Mouse (Mus musculus) hindbrain, embryonic 16.5 days (tissue): ENCODE measurements around the gene Hivep2. TPM values are rescaled to one million over a fixed set of nuclear protein-coding genes. Genes with fewer than 3 reads are reported as not detected.

Source experiments
- ATAC-seq: fragments of 200-750 bp; cut with Nextera tagmentation; 2 replicates; pipeline ENCODE4 v1.8.0; 2017; ENCODE audit warnings: moderate TSS enrichment, moderate library complexity
- H3K27ac ChIP-seq: fragments of 300-500 bp; sonication (generic); 2 replicates; pipeline ENCODE4 v1.5.1; 2014; ENCODE audit warnings: low read depth, mild to moderate bottlenecking, control low read depth, low read length, moderate library complexity
- H3K27me3 ChIP-seq: fragments of 300-500 bp; sonication (generic); replicated peaks from 2 replicates; pipeline ENCODE4 v1.6.1; 2014; ENCODE audit warnings: low read length; ENCODE audit not compliant: control insufficient read depth, insufficient read depth
- H3K36me3 ChIP-seq: fragments of 300-500 bp; sonication (generic); 2 replicates; pipeline ENCODE4 v1.6.1; 2014; ENCODE audit warnings: mild to moderate bottlenecking, low read length, moderate library complexity, mixed read lengths; ENCODE audit not compliant: control insufficient read depth, insufficient read depth
- H3K4me1 ChIP-seq: fragments of 300-500 bp; sonication (generic); 2 replicates; pipeline ENCODE4 v1.6.1; 2014; ENCODE audit warnings: low read depth, low read length; ENCODE audit not compliant: control insufficient read depth, insufficient read depth
- H3K4me2 ChIP-seq: fragments of 300-500 bp; sonication (generic); 2 replicates; pipeline ENCODE4 v1.6.1; 2014; ENCODE audit warnings: mild to moderate bottlenecking, low read length, control low read depth, moderate library complexity
- H3K4me3 ChIP-seq: fragments of 300-500 bp; sonication (generic); 2 replicates; pipeline ENCODE4 v1.5.1; 2014; ENCODE audit warnings: mild to moderate bottlenecking, low read length, control low read depth, moderate library complexity
- H3K9ac ChIP-seq: fragments of 300-500 bp; sonication (generic); 2 replicates; pipeline ENCODE4 v1.6.1; 2014; ENCODE audit warnings: low read depth, mild to moderate bottlenecking, control low read depth, low read length, moderate library complexity
- H3K9me3 ChIP-seq: fragments of 300-500 bp; sonication (generic); 2 replicates; pipeline ENCODE4 v1.6.1; 2014; ENCODE audit warnings: mild to moderate bottlenecking, low read length, moderate library complexity; ENCODE audit not compliant: control insufficient read depth
- WGBS: fragments of 180-500 bp; shearing (Covaris S2); extraction: QIAGEN DNeasy Blood & Tissue Kit; methylation state at CpG from one replicate; pipeline ENCODE4 v1.1.7; 2014; 5-methylcytosine and 5-hydroxymethylcytosine counted together
- polyA plus RNA-seq: library from polyadenylated mRNA; unstranded; fragments of >200 nt; fragmentation: Nextera tagmentation; extraction: Ambion mirVana; gene quantifications from 2 replicates; pipeline ENCODE4 v1.2.1, GENCODE M21; 2015

Hivep2 gene
- polyA plus RNA-seq, 1 experiment from 2014 or later = 12.5 TPM

- Histone ChIP-seq H3K9ac (no peak overlapping the region), H3K27ac (no peak overlapping the region), H3K4me2 (no peak overlapping the region), H3K36me3 (peaks cover 29% of the 10 kb centered on the region), H3K4me3 (no peak overlapping the region), H3K4me1 (no peaks in the 10 kb centered on the region), H3K27me3 (no peaks in the 10 kb centered on the region), H3K9me3 (no peaks in the 10 kb centered on the region)
- no peak for ATAC-seq
- 89% methylated on average over 3 of the region's 3 CpGs for WGBS
Observed at GRCm38 (mm10) chr10:14144840-14145239, 179.0 kb downstream of the Hivep2 start.

DNA sequence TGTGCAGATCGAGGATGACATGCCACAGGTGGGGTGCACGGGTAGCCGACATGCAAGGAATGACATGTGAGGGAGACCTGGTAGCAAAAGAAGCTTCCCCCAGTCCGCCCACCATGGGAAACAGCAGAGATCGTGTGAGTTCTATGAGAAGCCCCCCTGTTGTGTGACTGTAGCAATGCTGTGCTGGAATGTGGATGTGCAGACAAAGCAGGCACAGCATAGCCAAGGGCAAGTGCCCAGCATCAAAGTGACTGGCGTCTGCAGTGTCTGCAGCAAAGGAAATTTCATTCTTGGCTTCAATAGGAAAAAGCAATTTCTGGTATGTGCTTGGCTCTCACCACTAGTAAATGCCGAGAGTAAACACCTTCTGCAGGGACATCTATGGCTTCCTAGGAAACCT, 199.0 kb downstream of the Hivep2 start:
- H3K36me3 ChIP-seq = no peaks in the 10 kb centered on the region
- no peaks in the 10 kb centered on the region for H3K9me3 ChIP-seq
- no peaks in the 10 kb centered on the region for H3K27me3 ChIP-seq
- H3K4me1 ChIP-seq = no peaks in the 10 kb centered on the region
- H3K4me3 ChIP-seq = no peak overlapping the region
- H3K27ac ChIP-seq = no peak overlapping the region
- no peak overlapping the region for H3K9ac ChIP-seq
- WGBS = 37% methylated on average over 7 of the region's 7 CpGs
- peak; percentile 40; the same call in 1 of the 2 replicates for ATAC-seq
- H3K4me2 ChIP-seq = no peak overlapping the region

GRCm38 (mm10) chr10:14168197-14168844, 202.4 kb downstream of the Hivep2 start:
- no peak for ATAC-seq
- 82% methylated on average over 6 of the region's 6 CpGs for WGBS
- Histone ChIP-seq H3K27ac (no peak overlapping the region), H3K9ac (no peak overlapping the region), H3K4me1 (no peaks in the 10 kb centered on the region), H3K4me2 (no peak overlapping the region), H3K36me3 (no peaks in the 10 kb centered on the region), H3K27me3 (no peaks in the 10 kb centered on the region), H3K9me3 (no peaks in the 10 kb centered on the region), H3K4me3 (no peak overlapping the region)

DNA sequence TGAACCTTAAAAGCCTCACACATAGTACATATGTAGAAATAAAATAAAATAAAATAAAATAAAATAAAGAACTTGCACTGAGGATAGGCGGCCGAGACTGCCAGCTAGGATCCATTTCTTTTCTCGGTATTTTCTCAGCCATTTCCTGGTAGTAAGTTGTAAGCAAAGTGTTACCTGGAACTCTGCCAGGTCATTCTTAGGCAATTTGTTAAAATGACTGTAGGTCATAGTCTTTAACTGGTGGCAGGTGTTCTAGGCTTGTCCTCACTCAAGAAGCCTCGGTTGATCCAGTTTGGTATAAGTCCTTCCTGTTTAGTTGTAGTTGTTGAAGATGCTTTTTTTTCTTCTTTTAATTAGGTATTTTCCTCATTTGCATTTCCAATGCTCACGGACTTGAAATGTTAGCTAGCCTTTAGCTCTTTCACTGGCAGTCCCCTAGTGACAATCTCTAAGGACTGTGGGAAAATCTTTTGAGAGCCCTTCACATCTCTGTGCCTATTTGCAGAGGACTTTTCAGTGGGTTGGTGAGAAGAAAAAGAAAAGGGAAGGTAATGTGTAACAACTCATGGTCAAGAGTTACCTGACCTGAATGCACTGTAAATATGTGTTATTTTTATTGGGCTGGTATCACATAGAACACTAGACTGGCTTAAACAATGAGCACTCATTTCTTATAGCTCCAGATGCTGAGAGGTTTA, 203.1 kb downstream of the Hivep2 start:
- 66% methylated on average over 5 of the region's 5 CpGs for WGBS
- H3K9me3 ChIP-seq = no peaks in the 10 kb centered on the region
- no peak overlapping the region for H3K27ac ChIP-seq
- H3K4me3 ChIP-seq = no peak overlapping the region
- ATAC-seq = no peak
- no peaks in the 10 kb centered on the region for H3K36me3 ChIP-seq
- no peak overlapping the region for H3K9ac ChIP-seq
- no peaks in the 10 kb centered on the region for H3K4me1 ChIP-seq
- H3K27me3 ChIP-seq = no peaks in the 10 kb centered on the region
- H3K4me2 ChIP-seq = no peak overlapping the region

DNA sequence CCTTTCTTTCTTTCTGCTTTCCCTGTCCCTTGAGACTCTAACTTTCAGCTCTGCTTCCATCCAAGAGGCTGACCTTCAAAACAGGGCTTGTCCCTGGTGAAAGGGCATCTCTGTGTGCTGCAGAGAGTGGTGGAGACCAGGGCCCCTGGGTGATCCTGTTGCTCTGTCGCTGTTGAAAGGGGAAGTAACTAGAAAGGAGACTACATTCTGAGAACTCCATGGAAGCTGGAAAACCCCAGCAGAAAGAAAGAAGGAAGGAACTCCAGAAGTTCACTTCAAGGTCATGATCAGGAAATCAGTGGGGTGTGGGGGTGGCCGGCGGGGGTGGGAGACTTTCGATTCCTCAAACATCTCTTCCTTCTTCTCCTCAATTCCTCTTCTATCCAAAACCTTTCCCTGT, 208.2 kb downstream of the Hivep2 start:
- no peak overlapping the region for H3K4me2 ChIP-seq
- H3K9ac ChIP-seq = no peak overlapping the region
- H3K4me3 ChIP-seq = no peak overlapping the region
- no peaks in the 10 kb centered on the region for H3K36me3 ChIP-seq
- no peaks in the 10 kb centered on the region for H3K4me1 ChIP-seq
- no peak overlapping the region for H3K27ac ChIP-seq
- no peaks in the 10 kb centered on the region for H3K27me3 ChIP-seq
- WGBS = 79% methylated on average over 4 of the region's 4 CpGs
- no peak for ATAC-seq
- no peaks in the 10 kb centered on the region for H3K9me3 ChIP-seq

GRCm38 (mm10) chr10:14179424-14180339, 213.8 kb downstream of the Hivep2 start:
- WGBS = 68% methylated on average over 19 of the region's 19 CpGs
- peak; percentile 61; the same call in 1 of the 2 replicates for ATAC-seq
- H3K27me3 ChIP-seq = no peaks in the 10 kb centered on the region

DNA sequence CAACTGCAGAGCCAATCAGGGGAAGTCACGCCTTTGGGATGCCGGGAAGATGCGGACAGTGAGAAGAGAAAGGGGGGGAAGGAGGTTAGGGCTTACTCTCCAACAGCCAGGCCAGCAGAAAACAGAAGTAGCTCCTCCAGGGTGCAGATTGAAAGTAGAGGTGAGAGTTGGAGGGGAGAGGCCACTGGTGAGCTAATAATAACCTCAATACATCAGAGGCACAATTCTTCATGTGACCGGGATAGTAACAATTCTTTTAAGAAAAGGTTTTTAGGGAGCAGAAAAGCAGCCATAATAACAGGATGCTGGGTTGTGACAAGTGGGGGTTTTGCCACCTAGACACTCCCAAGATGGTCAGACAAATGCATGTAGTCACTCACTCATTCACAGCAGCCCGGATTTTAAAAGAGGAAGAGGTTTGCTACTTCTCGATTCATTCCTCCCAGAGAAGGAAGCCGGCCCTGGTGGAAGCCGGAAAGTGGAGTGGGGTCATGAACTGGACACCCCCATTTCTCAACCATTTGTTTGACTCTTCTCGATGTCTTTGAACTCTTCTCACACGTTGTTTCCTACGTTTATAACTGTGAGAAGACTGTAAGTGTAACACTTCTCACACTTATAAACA, 220.6 kb downstream of the Hivep2 start:
- H3K4me2 ChIP-seq = no peak overlapping the region
- no peak for ATAC-seq
- H3K36me3 ChIP-seq = no peaks in the 10 kb centered on the region
- 80% methylated on average over 11 of the region's 11 CpGs for WGBS
- no peak overlapping the region for H3K4me3 ChIP-seq
- no peak overlapping the region for H3K9ac ChIP-seq
- H3K4me1 ChIP-seq = no peaks in the 10 kb centered on the region
- no peaks in the 10 kb centered on the region for H3K27me3 ChIP-seq
- no peak overlapping the region for H3K27ac ChIP-seq
- H3K9me3 ChIP-seq = no peaks in the 10 kb centered on the region

More at GRCm38 (mm10) chr10:14179424-14180339, 213.8 kb downstream of the Hivep2 start:
- Histone ChIP-seq H3K9me3 (no peaks in the 10 kb centered on the region), H3K9ac (no peak overlapping the region), H3K27ac (no peak overlapping the region), H3K4me2 (no peak overlapping the region), H3K36me3 (no peaks in the 10 kb centered on the region), H3K4me3 (no peak overlapping the region), H3K4me1 (no peaks in the 10 kb centered on the region)

- no peaks in the 10 kb centered on the region for H3K27me3 ChIP-seq
- no peak overlapping the region for H3K4me2 ChIP-seq
- no peak overlapping the region for H3K4me3 ChIP-seq
- H3K4me1 ChIP-seq = no peaks in the 10 kb centered on the region; the same call in 1 of the 2 replicates
- H3K9me3 ChIP-seq = no peaks in the 10 kb centered on the region
- H3K27ac ChIP-seq = no peak overlapping the region
- WGBS = 82% methylated on average over 4 of the region's 4 CpGs
- no peaks in the 10 kb centered on the region for H3K36me3 ChIP-seq
- ATAC-seq = no peak
- H3K9ac ChIP-seq = no peak overlapping the region
Observed at GRCm38 (mm10) chr10:14189050-14189449, 223.2 kb downstream of the Hivep2 start.
